Mouse (Mus musculus) granulocyte monocyte progenitor cell, adult 5-6 weeks (primary cell): ENCODE data around the gene Zic2. TPM values are rescaled to one million over a fixed set of nuclear protein-coding genes. Genes with fewer than 3 reads are reported as not detected.

Experiments used
- ATAC-seq: replicated peaks from 2 replicates; pipeline ENCODE4 v1.8.0; 2016; ENCODE audit warnings: mild to moderate bottlenecking, moderate TSS enrichment, inconsistent platforms; ENCODE audit not compliant: poor library complexity, severe bottlenecking
- total RNA-seq, 2 experiments: library from RNA; stranded (forward) in 1 of 2; stranded (reverse) in 1 of 2; fragments of 200-712, 200-1000 nt in 1 of 2; fragments of >200 nt in 1 of 2; fragmentation: Nextera tagmentation in 1 of 2; gene quantifications; 2 replicates each; pipeline ENCODE4 v1.2.3; 2014 to 2017

Gene Zic2
- total RNA-seq, 2 experiments from 2014 or later = not detected

DNA sequence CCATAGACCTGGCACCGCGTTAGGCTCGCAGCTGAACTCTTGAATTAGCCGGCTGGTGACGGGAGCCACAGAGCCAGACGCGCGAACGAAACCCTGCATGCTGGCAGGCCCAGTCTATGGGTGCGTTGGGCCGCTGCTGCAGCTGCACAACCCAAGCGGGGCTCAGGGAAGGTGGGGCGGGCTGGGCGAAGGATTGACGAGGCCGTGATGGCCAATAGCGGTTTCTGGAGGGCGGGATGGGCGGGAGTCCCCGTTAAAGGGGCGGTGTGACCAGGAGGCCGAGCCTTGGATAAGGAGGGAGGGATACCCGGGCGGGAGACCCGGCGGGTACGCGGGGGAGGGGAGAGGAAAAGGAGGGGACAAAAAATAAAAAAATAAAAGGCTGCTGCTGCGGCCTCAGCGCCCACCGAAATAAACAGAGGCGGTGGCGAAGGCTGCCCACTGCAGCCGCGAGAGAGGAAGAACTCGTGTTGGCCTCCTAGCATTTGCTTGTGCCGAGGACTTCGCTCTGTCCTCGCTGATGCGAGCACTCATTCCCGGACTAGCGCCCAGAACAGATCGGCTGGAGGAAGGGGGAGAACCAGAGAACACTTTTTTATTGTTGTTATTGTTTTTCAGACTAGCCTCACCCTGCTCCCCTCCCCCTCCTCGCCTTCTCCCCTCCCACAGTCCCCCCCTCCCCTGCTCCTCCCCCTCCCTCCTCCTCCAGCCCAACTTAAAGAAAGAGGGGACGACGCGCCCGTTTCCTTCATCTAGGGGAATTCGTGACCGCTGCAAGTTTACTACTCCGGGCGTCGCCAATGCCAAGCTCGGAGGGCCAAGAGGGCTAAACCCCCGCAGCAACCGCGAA lies 969 bp upstream of the Zic2 start:
- ATAC-seq = peak; percentile 18; the same call in 1 of the 2 replicates

GRCm38 (mm10) chr14:122475557-122476040 lies 364 bp downstream of the Zic2 start:
- peak; percentile 33 for ATAC-seq

DNA sequence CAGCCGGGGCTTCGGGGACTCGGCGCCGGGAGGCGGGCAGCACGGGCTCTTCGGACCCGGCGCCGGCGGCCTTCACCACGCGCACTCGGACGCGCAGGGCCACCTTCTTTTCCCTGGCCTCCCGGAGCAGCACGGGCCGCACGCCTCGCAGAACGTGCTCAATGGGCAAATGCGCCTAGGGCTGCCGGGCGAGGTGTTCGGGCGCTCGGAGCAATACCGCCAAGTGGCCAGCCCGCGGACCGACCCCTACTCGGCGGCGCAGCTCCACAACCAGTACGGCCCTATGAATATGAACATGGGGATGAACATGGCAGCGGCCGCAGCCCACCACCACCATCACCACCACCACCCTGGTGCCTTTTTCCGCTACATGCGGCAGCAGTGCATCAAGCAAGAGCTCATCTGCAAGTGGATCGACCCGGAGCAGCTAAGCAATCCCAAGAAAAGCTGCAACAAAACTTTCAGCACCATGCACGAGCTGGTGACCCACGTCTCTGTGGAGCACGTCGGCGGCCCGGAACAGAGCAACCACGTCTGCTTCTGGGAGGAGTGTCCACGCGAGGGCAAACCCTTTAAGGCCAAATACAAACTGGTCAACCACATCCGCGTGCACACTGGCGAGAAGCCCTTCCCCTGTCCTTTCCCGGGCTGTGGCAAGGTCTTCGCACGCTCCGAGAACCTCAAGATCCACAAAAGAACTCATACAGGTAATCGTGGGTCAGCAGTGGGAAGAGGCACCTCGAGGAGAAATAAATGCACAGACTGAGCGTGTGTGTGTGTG lies 996 bp downstream of the Zic2 start:
- 0 out of 2 replicates have a peak, but pooled peaks have one; percentile 12 for ATAC-seq

- no peak for ATAC-seq
Measured at GRCm38 (mm10) chr14:122476822-122477215, 1.6 kb downstream of the Zic2 start.

GRCm38 (mm10) chr14:122477261-122477671 lies 2.0 kb downstream of the Zic2 start:
- no peak for ATAC-seq

GRCm38 (mm10) chr14:122477971-122478573 lies 2.8 kb downstream of the Zic2 start:
- no peak for ATAC-seq

DNA sequence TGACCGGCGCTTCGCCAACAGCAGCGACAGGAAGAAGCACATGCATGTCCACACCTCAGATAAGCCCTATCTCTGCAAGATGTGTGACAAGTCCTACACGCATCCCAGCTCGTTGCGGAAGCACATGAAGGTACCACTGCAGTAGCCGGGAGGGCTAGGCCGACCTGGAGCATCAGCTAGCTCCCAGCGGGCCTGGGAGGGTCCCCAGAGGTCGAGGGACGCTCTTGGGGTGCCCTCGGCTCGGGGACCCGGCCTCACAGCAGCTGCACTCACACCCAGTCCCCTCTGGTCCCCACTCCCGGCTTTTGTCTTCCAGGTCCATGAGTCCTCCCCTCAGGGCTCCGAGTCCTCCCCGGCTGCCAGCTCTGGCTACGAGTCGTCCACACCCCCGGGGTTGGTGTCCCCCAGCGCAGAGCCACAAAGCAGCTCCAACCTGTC lies 3.4 kb downstream of the Zic2 start:
- ATAC-seq = no peak

- no peak for ATAC-seq
Measured at GRCm38 (mm10) chr14:122479461-122480109, 4.3 kb downstream of the Zic2 start.

GRCm38 (mm10) chr14:122480355-122480754 lies 5.1 kb downstream of the Zic2 start:
- no peak for ATAC-seq

- ATAC-seq = no peak
Measured at GRCm38 (mm10) chr14:122481181-122481580, 5.9 kb downstream of the Zic2 start.

GRCm38 (mm10) chr14:122482081-122483023 lies 7.1 kb downstream of the Zic2 start:
- ATAC-seq = no peak

DNA sequence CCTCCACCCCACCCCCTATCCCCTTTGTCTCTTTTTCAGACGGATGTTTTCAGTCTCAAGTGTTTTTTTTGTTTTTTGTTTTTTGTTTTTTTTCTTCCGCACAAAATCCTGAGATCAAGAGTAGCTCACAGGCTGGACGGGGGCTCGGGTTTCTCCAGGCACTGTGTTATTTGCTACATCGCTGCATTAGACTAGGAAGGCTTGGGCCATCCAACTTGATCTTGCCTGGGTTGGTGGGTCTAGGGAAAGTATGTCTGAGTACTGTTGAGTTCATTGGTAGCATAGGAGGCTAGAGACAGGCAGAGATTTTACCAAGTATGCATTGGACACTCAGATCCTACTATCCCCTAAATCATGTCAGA lies 7.8 kb downstream of the Zic2 start:
- ATAC-seq = no peak

DNA sequence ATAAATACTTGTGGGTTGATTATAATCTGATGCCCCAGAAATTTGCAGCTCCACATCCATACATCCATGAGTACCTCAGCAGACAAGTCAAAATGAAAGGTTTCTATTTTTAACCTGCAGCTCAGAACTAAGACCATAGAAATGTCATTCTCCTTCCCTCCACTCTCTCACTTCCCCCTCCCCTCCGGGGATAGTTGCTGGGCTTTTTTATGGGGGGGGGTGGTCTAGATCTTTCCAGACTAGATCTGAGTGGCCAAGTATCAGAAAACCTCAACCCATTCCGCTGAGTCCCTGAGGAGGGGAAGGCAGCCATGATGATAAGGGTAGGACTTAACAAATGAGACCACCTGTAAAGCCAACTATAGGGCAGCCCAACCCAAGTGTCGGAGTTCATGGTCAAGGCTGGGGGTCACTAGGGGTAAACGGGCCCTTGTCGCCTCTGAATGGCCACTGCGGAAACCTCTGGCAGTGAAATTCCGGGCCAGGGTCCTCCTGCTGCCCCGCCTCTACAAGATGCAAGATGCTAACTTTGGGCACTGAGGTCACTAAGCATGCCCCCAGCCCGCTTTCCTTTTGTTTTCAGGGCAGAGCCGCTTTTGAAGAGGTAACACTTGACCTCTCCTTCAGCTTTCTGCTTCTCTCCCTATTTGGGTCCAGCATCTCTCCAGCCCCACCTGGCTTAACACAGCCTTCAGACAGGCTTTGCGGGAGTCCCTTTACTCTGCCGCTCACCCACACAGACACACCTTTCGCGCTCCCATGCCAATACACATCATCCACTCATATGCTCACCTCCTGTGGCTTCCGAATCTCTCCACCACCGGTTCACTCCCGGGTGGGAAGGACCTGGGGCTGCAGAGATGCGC lies 8.6 kb downstream of the Zic2 start:
- ATAC-seq = no peak

- no peak for ATAC-seq
Measured at GRCm38 (mm10) chr14:122484458-122484843, 9.2 kb downstream of the Zic2 start.

- no peak for ATAC-seq
Measured at GRCm38 (mm10) chr14:122484844-122485551, 9.8 kb downstream of the Zic2 start.

DNA sequence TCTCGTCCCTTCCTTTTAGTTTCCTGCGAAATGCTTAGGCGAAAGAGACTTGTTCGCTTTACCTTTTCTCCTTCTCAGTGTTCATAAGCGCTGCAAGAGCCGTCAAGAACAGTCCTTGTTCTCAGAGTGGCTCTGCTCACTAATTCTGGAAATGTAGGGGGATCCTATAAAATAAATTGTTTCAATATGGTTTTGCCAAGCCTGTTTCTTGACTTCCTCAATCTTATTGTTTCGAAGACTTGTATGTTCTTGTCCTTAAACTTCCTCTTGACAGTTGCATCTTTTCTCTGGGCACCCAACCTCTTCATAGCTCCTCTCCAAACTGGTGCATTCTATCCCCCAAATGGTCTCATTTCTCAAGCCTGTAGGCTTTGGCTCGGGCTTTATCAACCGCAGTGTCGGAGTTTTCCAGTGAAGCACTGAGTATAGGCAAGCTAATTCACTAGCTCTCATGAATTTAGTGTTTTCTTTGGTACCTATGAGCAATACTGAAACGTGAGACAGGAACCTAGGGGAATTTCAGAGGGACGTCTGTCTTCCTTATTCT lies 10.5 kb downstream of the Zic2 start:
- ATAC-seq = peak; percentile 45

- no peak for ATAC-seq
Measured at GRCm38 (mm10) chr14:122486611-122487010, 11.4 kb downstream of the Zic2 start.
